Mouse (Mus musculus): Measurements from ENCODE around the gene Gm12216.
A peak's percentile ranks its signal among the peaks of the same experiment; 100 is the strongest.

The Gm12216 gene

DNA sequence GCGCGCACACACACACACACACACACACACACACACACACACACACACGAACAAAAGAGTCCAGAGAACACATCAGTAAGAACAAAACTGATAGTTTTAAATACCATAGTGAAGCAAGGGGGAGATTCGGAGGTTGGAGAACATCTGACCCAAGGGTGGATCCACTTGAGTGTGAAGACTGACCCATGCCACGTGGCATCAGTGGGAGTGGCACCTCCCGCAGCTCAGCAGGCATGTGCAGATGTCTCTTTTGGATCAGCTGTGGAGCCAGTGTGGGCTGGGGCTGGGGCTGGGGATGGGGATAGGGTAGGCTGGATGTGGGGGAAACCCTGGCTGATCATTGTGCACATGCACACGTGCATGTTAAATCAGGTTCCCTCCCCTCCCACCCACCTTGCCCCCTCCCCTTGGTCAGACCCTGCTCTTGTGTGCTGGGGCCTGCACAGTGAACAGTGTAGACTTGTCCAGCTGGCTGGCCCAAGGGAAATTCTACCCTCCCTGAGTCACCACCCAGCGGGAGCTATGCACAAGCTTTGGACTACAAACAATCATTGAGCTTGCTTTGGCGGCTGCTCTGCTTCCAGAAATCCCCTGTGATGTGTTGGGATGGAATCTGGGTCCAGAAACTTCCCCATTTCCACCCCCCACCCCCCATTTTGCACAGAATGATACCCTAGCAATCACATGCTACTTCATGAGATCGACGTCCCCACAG is 37.7 kb downstream of the Gm12216 start:
- peak; percentile 72 for DNase-seq (ENCODE audit: low read depth, low spot score)

DNA sequence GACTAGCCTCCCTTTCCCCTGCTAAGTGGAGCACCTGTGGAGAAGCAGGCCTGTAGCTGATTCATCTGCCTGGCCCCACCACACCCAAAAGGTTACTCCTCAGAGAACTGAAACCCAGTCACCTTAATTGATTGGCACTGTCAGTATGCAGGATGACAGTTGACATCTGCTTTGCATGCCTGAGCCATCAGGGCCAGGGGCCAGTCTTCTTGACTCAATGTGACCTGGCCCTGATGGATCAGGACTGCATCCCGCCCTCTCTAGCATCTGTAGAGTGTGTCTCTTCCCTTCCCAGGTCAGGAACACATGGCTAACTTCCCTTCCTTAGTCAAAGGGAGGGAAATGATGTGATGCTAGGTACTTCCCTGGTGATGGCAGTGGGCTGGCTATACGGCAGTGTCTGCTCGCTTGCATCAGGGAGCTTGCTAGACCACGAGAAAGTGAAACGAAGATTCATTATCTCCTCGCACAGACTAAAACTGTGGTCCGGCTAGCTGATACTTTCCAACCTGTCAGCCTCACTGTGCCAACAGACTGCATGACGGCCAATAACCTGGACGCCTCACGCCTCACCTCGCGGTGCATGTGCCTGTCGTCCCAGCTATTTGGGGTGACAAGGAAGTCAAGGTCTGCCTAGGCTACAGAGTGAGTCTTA is 38.4 kb downstream of the Gm12216 start:
- DNase-seq (ENCODE audit: low read depth, low spot score), result no peak

DNA sequence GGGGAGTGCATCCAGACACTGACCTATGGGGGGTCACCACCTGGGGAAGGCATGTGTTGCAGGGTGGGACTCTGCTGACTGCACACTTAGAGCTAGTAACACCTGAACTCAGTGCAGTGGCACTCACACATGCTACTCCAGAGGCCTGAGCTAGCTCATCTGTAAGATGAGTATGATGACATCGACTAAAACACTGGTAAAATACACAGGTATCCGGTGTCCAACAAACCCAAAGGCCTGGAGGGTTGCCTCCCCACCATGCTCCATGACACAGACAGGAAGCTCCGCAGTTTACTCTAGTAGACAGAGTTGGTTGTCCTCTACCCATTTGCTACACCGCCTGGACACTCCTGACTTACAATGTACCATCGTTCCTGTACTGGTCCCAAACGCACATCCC is 39.5 kb downstream of the Gm12216 start:
- no peak for DNase-seq (ENCODE audit: low read depth, low spot score)

DNA sequence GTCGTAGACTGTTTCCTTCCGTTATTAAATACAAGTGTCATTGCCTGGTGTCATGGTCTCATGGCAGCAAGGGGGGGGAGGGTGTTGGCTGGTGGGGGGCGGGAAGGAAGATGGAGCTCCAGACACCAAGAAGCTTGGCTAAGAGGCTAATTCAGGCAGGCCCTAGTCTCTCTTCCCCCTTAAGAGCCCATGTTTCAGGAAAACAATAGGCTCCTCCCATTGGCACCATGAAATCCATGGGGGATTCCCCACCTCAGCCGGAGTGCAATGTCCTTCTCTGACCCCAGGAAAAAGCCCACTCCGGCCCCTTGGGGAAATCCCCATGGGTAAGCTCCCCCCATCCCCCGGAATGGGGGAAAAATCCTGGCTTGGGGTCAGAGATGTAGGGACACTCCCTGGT is 40.3 kb downstream of the Gm12216 start:
- no peak for DNase-seq (ENCODE audit: low read depth, low spot score)

DNA sequence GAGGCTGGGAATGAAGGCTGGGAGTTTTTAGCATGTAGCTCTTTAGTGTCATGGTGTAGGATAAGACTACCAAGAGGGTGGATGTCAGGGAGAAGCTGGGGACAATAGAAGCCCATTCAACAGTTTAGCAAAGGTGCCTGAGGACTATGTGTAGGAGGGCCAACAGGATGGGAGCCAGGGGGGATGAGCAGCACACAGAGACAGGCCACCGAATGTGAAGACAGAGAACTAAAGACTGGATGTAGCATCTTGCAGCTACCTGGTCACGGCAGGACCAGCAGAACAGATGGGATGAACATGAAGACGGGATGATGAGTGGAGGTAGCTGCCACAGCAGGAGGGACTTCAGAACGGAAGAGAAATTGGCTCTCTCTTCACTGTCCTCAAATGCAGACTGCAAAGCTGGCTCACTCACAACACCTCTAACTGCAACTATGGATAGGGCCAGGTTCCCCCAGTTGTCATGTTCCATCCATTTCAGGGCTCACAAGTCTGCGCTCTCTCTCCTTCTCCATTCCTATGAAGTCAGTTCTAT is 42.1 kb downstream of the Gm12216 start:
- no peak for DNase-seq (ENCODE audit: low read depth, low spot score)

DNA sequence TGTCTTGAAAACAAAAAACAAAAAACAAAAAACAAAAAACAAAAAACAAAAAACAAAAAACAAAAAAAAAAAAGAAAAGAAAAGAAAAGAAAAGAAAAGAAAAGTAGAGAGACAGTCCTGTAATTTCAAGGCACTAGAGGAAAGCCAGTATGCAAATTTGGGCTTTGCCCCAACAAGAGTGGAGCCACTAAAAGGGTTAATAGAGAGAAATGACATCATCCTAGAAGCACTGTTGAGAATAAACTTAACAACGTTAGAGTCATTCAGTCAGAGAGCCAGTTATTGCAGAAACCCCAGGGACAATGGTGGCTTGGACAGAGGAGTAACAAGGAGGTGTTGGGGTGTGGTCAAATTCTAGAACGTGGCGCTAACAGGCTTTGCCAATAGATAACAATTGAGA is 44.2 kb downstream of the Gm12216 start:
- DNase-seq (ENCODE audit: low read depth, low spot score), result no peak

DNA sequence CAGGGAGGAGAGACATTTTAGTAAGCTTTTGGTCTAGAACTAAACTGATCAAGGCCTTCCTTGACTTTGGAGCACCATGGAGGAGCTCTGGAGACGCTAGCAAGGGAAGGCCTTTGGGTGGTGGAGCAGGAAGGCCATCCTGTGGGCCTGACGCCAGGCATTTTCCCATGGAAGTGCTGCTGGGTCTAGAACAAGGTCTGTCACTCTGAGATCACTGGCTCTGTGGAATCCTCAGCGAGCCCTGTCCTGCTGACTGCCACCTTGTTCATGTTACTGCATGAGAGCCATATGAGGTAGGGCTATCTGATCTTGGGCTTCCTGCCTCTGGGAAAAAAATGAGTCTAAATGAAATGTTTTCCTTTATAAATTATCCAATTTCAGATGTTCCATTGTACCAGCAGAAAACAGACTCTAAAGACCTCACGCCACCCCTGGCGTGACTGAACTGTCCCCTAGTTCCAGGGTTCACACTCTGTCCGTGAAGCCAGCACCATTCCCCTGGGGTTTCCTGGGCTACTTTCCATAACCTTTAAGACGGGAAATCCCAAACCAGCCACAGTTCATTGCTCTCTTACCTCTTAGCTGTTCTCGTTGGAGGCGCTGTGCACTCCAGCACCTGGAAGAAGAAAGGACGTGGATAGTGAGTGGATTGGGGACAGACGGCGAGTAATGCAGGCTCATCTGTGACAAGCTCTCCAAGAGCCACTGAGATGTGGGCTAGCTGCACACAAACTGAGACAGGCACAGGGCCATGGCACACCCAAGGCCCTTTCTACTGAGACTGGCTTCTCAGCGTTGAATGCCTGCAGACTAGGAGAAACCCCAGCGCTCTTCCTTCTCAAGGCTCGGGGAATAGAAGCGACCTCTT is 45.8 kb downstream of the Gm12216 start:
- DNase-seq (ENCODE audit: low read depth, low spot score), result no peak

DNA sequence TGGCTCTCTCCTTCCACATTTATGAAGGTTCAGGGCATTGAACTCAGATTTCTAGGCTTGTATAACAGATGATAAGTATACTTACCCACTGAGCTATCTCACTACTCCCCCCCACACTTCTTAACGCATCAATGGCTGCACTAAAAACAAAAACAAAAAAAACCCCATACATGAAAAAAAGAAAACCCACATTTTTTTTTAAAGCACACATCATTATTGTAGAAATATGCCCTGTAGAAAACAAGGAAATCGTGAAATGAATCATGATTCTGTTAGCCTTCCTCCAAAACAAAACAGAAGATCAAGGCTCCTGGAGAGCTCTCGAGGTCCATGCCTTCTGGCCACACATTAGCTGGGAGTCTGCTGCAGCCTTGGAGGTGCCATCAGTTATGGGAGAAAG is 47.7 kb downstream of the Gm12216 start:
- DNase-seq (ENCODE audit: low read depth, low spot score), result no peak

DNA sequence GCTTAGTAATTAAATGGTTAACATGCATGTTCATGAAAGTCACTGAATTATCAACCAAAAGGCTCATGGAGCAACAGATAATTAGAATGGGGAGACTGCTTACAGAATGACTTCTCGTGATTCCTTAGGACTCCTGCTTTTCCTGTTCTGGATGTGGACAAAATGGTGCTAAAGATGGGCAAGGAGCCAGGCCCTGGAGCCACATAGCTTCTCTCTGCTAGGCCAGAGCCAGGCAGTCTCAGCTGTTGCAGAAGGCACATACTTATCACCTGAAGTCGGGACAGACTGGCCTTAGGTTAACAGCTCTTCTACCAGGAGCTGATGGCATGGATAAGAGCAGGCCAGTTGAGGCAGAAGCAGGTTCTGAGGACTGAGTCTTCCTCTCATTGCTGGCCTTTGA is 48.3 kb downstream of the Gm12216 start:
- DNase-seq (ENCODE audit: low read depth, low spot score), result peak; percentile 47

DNA sequence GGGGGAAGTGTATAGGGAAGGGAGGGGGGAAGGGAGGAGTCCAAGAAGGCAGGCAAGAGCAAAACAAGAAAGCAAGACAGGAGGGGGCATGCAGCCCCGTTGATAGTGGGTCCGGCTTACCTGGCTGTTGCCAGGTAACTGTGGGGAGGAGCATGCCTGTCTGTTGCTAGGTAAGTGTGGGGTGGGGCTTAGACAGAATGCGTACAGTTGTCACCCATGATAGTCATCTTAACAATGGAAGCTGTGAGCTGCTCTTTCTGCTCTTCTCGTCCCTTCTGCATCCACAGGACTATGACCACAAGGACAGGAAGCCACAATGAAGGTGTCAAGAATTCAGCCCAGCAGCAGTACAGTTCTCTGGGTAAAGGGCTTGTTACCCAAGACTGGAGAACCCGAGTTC is 48.9 kb downstream of the Gm12216 start:
- DNase-seq (ENCODE audit: low read depth, low spot score), result no peak

DNA sequence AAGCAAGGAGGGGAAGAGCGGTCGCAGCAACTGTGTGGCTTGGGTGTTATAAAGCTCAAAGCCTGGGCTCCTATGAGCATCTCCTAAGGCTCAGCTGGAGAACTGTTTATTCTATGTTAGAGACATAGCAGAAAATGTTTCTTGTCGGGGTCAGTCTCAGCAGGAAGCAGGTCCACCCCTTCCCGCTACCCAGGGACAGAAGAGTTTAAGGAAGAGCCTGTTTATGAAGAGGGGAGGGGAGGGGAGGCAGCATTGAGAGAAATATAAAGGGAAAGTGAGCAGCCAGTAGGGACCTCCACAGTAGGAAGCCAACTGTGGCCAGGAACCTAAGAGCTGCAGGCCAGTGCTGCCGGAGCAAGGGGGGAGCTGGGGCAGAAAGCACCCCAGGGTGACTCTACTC is 49.7 kb downstream of the Gm12216 start:
- DNase-seq (ENCODE audit: low read depth, low spot score), result no peak

DNA sequence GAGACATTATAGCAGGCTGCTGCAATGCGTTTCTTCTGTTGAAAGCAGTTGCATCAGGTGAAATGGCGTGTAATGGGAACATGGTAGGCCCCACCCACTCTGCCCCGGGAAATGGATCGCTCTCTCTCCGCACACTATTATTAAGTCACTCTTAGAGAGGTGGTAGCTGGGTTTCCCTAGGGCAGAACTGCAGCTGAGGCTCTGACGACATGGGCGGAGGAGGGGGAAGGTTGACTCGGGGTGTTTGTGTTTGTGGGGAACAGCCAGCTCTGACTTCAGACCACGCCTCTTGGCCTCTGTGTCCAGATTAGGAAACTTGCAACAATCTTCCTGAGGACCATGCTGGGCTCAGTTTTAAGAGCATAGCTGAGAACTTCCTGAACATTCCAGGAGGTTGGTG is 53.3 kb downstream of the Gm12216 start:
- DNase-seq (ENCODE audit: low read depth, low spot score), result no peak

DNA sequence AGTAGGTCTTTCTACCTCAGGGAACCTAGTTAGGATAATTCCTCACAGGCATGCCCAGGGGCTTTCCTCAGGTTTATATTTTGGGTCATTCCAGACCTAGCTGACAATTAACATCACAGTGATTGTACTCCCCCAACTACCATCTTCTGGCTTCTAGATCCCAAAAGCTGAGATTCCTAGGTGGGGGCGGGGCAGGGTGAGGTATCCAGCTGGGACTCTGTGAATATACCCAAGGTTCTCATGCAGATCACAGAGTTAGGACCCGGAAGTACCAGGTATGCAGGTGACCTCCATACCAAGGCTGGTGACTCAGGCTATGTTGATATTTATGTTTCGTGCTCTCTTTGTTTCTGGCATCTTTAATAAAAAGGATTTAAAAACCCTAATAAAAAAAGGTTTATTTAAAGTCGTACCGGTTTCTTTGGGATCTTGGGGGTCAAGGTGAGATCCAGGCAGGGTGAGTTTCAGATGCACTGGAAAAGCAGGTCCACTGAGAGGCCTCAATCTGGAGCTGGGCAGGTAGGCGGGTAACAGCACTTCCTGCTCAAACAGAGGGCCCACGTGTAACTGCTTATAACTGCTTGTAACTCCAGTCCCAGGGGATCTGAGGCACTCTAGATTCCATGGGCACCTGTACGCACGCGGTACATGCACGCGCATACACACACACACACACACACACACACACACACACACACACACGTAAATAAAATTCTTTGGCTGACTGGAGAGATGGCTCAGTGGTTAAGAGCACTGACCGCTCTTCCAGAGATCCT is 54.3 kb downstream of the Gm12216 start:
- DNase-seq (ENCODE audit: low read depth, low spot score), result no peak

DNA sequence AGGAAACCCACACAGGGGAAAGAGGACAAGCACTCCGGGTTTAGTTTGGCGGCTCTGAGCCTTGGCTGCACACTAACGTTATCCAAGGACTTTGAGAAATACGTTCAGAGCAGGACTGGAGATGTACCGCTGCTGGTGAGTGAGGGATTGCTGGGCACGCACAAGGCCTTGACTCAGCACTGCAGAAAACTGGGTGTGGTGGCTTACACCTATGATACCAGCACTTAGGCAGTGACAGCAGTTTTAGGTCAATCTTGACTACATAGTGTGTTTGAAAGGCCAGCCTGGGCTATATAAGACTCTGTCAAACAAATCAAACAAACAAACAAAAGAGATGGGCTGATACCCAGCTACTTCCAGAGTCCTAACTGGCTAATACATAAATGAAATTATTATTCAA is 55.6 kb downstream of the Gm12216 start:
- DNase-seq (ENCODE audit: low read depth, low spot score), result no peak

DNA sequence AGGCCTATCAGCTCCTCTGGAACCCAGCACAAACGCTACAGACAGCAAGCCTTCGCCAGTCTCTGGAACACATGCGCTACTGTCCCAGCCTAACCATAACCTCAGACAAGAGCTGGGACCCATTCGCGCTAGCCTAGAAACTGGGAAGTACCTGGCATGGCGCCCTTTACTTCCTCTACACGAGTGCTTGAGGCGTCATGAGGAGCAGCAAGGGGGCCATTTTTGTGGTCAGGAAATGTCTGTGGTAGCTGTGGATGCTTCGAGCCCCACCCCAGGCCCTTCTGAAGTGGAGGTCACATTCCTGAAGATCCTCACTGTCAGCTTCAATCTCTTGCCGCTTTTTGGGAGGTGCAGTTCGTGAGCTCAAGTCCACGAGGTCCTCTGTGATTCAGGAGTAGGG is 56.0 kb downstream of the Gm12216 start:
- peak; percentile 91 for DNase-seq (ENCODE audit: low read depth, low spot score)

DNA sequence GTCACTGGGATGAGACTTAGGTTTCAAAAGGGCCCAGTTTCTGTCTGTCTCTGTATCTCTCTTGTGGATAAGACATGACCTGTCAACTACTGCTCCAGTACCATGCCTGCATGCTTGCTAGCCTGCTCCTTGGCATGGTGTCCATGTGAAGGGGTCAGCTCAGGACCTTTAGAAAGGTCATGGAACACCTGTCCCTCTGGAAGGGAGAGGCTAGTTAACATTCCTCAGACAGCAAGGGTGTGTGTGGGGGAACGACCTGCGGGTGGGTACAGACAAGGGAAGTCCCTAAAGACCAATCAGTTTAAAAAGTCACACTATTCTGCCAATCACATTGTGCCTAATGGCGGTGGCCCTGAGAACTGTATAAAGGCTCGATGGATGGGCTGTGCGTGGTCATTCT is 58.1 kb downstream of the Gm12216 start:
- no peak for DNase-seq (ENCODE audit: low read depth, low spot score)

DNA sequence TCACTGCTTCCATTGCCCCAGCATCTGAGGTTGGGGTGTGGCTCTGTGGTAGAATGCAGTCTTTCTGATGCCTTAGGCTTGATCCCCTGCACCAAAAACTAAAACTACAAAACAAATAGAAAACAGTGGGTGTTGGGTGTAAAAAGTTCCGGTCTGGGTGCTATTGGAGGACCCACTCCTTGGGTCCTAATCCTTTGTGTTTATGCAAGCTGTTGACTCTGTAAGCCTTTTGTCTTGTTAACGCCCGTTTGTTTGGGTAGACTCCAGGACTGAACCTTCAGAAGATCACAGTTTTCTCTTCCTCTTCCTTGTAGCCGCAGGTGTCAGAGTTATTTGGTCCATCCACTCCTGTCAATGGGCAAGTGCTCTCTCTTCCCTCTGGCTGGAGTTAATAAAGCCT is 59.0 kb downstream of the Gm12216 start:
- no peak for DNase-seq (ENCODE audit: low read depth, low spot score)

DNA sequence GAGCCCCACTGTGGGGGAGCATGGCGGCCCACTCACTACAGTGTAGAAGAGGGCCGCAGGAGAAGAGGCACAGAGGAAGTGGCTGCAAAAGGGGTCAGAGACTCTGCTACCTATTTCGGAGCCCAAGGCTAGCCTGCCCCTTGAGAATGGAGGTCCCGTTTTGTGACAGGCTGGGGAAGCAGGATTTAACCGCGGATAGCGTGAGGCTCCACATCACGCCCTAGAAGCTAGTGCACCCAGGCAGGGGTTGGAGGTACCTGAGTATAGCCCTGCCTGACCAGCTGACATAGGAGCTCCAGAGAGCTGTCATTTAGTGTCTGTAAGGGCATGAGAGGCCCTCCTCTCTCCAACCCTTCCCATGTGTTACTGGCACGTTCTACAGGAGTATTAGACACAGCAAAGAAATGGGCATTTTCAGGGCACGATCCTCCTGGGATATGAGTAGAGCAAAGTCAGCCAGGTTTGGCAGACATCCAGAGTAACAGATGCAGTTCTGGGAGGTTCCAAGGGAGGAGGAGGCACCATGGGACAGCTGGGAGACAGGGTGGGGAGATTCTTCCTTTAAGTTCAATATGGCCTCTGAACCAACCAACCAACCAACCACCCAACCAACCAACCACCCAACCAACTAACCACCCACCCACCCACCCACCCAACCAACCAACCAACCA is 60.9 kb downstream of the Gm12216 start:
- DNase-seq (ENCODE audit: low read depth, low spot score), result peak; percentile 52

DNA sequence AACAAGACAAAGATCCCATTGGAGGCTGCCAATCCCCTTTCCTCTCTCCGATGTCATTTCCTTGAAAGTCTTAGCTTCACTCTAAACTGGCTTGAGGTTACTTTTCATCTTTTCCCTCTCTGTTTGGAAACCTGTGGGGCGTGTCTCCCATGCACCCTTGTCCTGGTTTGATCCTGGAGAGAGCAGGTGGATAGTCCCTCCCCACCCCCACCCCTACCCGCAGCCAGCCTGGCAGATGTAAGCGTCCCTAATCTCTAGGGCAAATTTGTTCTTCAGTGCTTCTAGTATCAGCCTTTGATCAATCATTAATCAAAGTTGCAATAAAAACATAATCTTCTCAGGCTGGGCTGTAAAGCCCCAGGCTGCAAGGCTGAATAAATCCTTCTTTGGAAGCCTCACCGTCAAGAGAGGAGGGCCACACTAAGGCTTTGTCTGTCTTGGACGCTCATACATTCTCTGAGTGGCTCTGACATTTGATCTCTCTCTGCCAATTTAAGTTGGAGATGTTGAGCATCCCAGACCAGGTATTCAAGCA is 61.6 kb downstream of the Gm12216 start:
- DNase-seq (ENCODE audit: low read depth, low spot score), result no peak

DNA sequence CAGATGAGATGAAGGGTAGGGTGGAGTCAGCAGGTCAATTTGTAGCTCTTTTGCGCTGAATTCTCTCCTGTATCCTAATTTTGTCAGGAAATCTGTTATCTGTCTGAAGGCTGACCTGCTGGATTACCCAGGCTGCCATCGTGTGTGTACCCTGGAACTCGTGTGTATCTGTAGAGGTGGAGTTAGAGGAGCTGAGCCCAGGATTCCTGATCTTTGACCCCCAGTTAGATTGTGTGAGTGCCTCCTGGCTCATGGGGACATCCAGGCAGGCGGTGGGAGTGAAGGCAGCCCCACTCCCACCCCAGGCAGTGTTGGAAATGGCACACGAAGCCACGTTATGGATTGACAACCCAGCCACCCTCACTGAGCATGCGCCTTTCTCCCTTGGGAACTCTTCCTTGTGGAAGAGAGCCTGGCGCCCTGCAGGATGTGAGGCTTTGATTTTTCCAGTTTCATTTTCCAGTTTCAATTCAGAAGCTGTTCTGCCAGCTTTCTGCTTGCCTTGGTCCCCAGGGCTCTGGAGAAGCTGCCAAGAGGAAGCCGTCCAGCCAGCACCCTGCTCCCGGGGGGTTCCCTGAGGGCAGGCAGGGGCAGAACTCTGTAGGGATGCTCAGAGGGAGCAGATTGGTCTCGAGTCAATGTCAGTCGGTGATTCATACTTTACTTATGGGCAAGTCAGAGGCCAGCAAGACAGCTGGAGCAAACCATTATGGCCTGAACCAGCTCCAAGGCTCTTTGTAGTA is 62.5 kb downstream of the Gm12216 start:
- peak; percentile 87 for DNase-seq (ENCODE audit: low read depth, low spot score)
